Mouse (Mus musculus): ENCODE data around the gene Lsm12. TPM values are rescaled to one million over a fixed set of nuclear protein-coding genes. Genes with fewer than 3 reads are reported as not detected.
A peak's percentile ranks its signal among the peaks of the same experiment; 100 is the strongest.

Lsm12 gene
- polyA plus RNA-seq (2012; rRNA removed) = 41.5 and 41.8 TPM in 2 replicates

- H3K4me1 ChIP-seq (ENCODE audit: control insufficient read depth, insufficient read depth, low read length) = no peaks in the 10 kb centered on the region
- peak within 1 kb of the TSS; percentile 99 for H3K4me3 ChIP-seq (ENCODE audit: control insufficient read depth, low read depth, low read length)
- H3K36me3 ChIP-seq (ENCODE audit: control insufficient read depth, insufficient read depth, low read length) = no peaks in the 10 kb centered on the region
- no peaks in the 10 kb centered on the region for H3K27me3 ChIP-seq (ENCODE audit: control insufficient read depth, insufficient read depth, low read length)
- TF ChIP-seq CTCF (IDR thresholded peaks at IDR 0.05; ENCODE audit: control insufficient read depth, insufficient read depth, insufficient replicate concordance, low read depth, low read length) (no peak), POLR2A (IDR thresholded peaks at IDR 0.05; ENCODE audit: control insufficient read depth, low read depth, low read length) (peak; percentile 94)
- H3K27ac ChIP-seq (ENCODE audit: control insufficient read depth, insufficient read depth, low read depth, low read length) = peak within 1 kb of the TSS; percentile 98
Measured at GRCm38 (mm10) chr11:102184646-102185495, at the start of gene Lsm12. Gene Lsm12, minus strand, starts transcription at chr11:102185296.

GRCm38 (mm10) chr11:102230006-102230741 is 45.1 kb upstream of the Lsm12 start, which contains the start of gene Hdac5:
Gene Hdac5, minus strand, starts transcription at chr11:102230166.
- H3K4me3 ChIP-seq (ENCODE audit: control insufficient read depth, low read depth, low read length) = peak within 1 kb of the TSS; percentile 83
- peak; percentile 45 for TF ChIP-seq POLR2A (IDR thresholded peaks at IDR 0.05; ENCODE audit: control insufficient read depth, low read depth, low read length)
- TF ChIP-seq CTCF (IDR thresholded peaks at IDR 0.05; ENCODE audit: control insufficient read depth, insufficient read depth, insufficient replicate concordance, low read depth, low read length) = no peak

GRCm38 (mm10) chr11:102229331-102229953 is 44.3 kb upstream of the Lsm12 start:
- no peak for TF ChIP-seq POLR2A (IDR thresholded peaks at IDR 0.05; ENCODE audit: control insufficient read depth, low read depth, low read length)

More at GRCm38 (mm10) chr11:102230006-102230741, 45.1 kb upstream of the Lsm12 start, which contains the start of gene Hdac5:
- Histone ChIP-seq H3K27me3 (ENCODE audit: control insufficient read depth, insufficient read depth, low read length) (no peaks in the 10 kb centered on the region), H3K27ac (ENCODE audit: control insufficient read depth, insufficient read depth, low read depth, low read length) (peak within 1 kb of the TSS; percentile 65), H3K4me1 (ENCODE audit: control insufficient read depth, insufficient read depth, low read length) (peaks cover 10% of the 10 kb centered on the region), H3K36me3 (ENCODE audit: control insufficient read depth, insufficient read depth, low read length) (no peaks in the 10 kb centered on the region)

GRCm38 (mm10) chr11:102228646-102229268 is 43.7 kb upstream of the Lsm12 start:
- Histone ChIP-seq H3K4me1 (ENCODE audit: control insufficient read depth, insufficient read depth, low read length) (peaks cover 10% of the 10 kb centered on the region), H3K4me3 (ENCODE audit: control insufficient read depth, low read depth, low read length) (peak overlapping the region; percentile 83), H3K27me3 (ENCODE audit: control insufficient read depth, insufficient read depth, low read length) (no peaks in the 10 kb centered on the region), H3K36me3 (ENCODE audit: control insufficient read depth, insufficient read depth, low read length) (no peaks in the 10 kb centered on the region), H3K27ac (ENCODE audit: control insufficient read depth, insufficient read depth, low read depth, low read length) (no peak overlapping the region)
- TF ChIP-seq CTCF (IDR thresholded peaks at IDR 0.05; ENCODE audit: control insufficient read depth, insufficient read depth, insufficient replicate concordance, low read depth, low read length) = no peak
- TF ChIP-seq POLR2A (IDR thresholded peaks at IDR 0.05; ENCODE audit: control insufficient read depth, low read depth, low read length) = no peak

More at GRCm38 (mm10) chr11:102229331-102229953, 44.3 kb upstream of the Lsm12 start:
- Histone ChIP-seq H3K27me3 (ENCODE audit: control insufficient read depth, insufficient read depth, low read length) (no peaks in the 10 kb centered on the region), H3K4me3 (ENCODE audit: control insufficient read depth, low read depth, low read length) (peak overlapping the region; percentile 83), H3K4me1 (ENCODE audit: control insufficient read depth, insufficient read depth, low read length) (peaks cover 10% of the 10 kb centered on the region), H3K27ac (ENCODE audit: control insufficient read depth, insufficient read depth, low read depth, low read length) (no peak overlapping the region), H3K36me3 (ENCODE audit: control insufficient read depth, insufficient read depth, low read length) (no peaks in the 10 kb centered on the region)

- Histone ChIP-seq H3K4me3 (ENCODE audit: control insufficient read depth, low read depth, low read length) (no peak overlapping the region), H3K27ac (ENCODE audit: control insufficient read depth, insufficient read depth, low read depth, low read length) (no peak overlapping the region), H3K27me3 (ENCODE audit: control insufficient read depth, insufficient read depth, low read length) (no peaks in the 10 kb centered on the region), H3K36me3 (ENCODE audit: control insufficient read depth, insufficient read depth, low read length) (no peaks in the 10 kb centered on the region), H3K4me1 (ENCODE audit: control insufficient read depth, insufficient read depth, low read length) (peaks cover 10% of the 10 kb centered on the region)
- TF ChIP-seq POLR2A (IDR thresholded peaks at IDR 0.05; ENCODE audit: control insufficient read depth, low read depth, low read length) (no peak), CTCF (IDR thresholded peaks at IDR 0.05; ENCODE audit: control insufficient read depth, insufficient read depth, insufficient replicate concordance, low read depth, low read length) (no peak)
Measured at GRCm38 (mm10) chr11:102228191-102228545, 43.1 kb upstream of the Lsm12 start.

GRCm38 (mm10) chr11:102227270-102228190 is 42.4 kb upstream of the Lsm12 start:
- no peaks in the 10 kb centered on the region for H3K27me3 ChIP-seq (ENCODE audit: control insufficient read depth, insufficient read depth, low read length)
- H3K4me1 ChIP-seq (ENCODE audit: control insufficient read depth, insufficient read depth, low read length) = peaks cover 10% of the 10 kb centered on the region
- H3K27ac ChIP-seq (ENCODE audit: control insufficient read depth, insufficient read depth, low read depth, low read length) = no peak overlapping the region
- no peak for TF ChIP-seq POLR2A (IDR thresholded peaks at IDR 0.05; ENCODE audit: control insufficient read depth, low read depth, low read length)
- TF ChIP-seq CTCF (IDR thresholded peaks at IDR 0.05; ENCODE audit: control insufficient read depth, insufficient read depth, insufficient replicate concordance, low read depth, low read length) = no peak
- H3K4me3 ChIP-seq (ENCODE audit: control insufficient read depth, low read depth, low read length) = no peak overlapping the region
- H3K36me3 ChIP-seq (ENCODE audit: control insufficient read depth, insufficient read depth, low read length) = no peaks in the 10 kb centered on the region
